Mouse (Mus musculus) inflammation-experienced regulatory T-cells (primary cell): ENCODE measurements around the gene Vmn2r65. TPM values are rescaled to one million over a fixed set of nuclear protein-coding genes. Genes with fewer than 3 reads are reported as not detected.

Experiments used
- polyA plus RNA-seq, 2 experiments: library from polyadenylated mRNA; unstranded; fragments of 100-300 nt; shearing (Covaris generic); gene quantifications; one replicate each; pipeline ENCODE4 v1.2.1; 2017

Vmn2r65 gene
- under 1 TPM; 0.12 to 0.22 TPM for polyA plus RNA-seq

GRCm38 (mm10) chr7:84964015-84964414, at the start of gene Vmn2r65:
Gene Vmn2r65, minus strand, starts transcription at chr7:84964115.

DNA sequence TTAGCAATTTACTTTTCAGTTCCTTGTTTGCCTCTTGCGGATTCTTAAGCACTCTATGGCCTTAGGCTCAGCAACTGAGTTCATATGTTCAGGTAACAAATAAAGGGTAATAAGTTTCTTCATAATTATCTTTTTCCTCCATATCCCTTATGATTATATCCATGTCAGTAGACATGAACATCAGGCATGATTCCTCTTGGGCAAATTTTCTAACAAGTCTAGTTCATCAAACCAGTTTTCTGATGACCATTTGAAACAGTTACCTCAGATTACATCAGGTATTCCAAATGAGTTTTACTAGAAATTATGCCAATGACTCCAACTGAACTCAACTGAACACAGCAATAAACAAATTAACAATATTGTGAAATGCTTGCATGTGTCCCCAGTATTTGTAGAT, 48.3 kb upstream of the Vmn2r65 start, which contains the start of gene Vmn2r66:
Gene Vmn2r66, minus strand, starts transcription at position 101 of the 400 bp plus-strand sequence.

Other genes starting within 250 kb of the Vmn2r65 start
- gene Olfr291, start 110.6 kb downstream of the Vmn2r65 start, polyA plus RNA-seq, result not detected
- gene Vmn2r66, start 48.2 kb upstream of the Vmn2r65 start, polyA plus RNA-seq, result under 1 TPM; 0.04 to 0.08 TPM
- under 1 TPM in 1 of 2 experiments, not detected in 1; 0.02 TPM for gene Vmn2r67, start 191.9 kb upstream of the Vmn2r65 start, polyA plus RNA-seq